Mouse (Mus musculus): ENCODE data around the gene Atp12a.

DNA sequence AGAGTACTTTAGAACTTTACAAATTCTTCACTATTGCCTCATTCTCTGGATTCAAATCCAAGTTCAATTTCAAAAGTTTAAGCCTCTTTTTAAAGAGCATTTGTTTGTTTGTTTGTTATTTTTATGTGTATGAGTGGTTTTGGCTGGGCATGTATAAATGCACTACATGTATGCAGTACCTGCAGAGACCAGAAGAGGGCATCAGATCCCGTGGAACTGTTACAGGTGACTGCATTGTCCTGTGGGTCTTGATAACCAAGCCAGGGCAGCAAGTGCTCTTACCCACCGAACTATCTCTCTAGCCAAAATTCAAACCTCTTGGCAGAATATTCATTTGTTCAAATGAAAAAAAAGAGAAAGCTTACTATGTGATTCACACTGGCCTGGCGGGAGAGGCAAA is 4.0 kb downstream of the Atp12a start:
- TF ChIP-seq POLR2A (IDR thresholded peaks at IDR 0.05; ENCODE audit: insufficient read depth, low read length) (no peak), CTCF (IDR thresholded peaks at IDR 0.05; ENCODE audit: low read depth, low read length) (peak; percentile 45)

Data from ES-Bruce4 (cell line).